Comparison of ENCODE assay signal across 18 mouse cellular contexts in genomic region chr7:142551691-142552090, GRCm38 (mm10). TPM values are rescaled to one million over a fixed set of nuclear protein-coding genes. Genes with fewer than 3 reads are reported as not detected.
DNase-seq lines count a peak whose midpoint lies in the region; ATAC-seq and TF ChIP-seq lines count a peak whose summit lies in the region.
"Had no signal": no experiment of that assay in that cellular context is flagged by ENCODE, and none has a peak within 500 bp of the region (broad histone marks: within the 10 kb centered on the region; RNA-seq: fewer than 3 reads in every experiment).

No protein-coding gene starts in this region.

- H3K4me3 ChIP-seq in heart, embryonic 10.5 days = no peak overlapping the region
- H3K4me3 ChIP-seq in heart, adult 2 months = no peak overlapping the region
- H3K4me3 ChIP-seq in lung, embryonic 15.5 days = no peak overlapping the region
- H3K4me3 ChIP-seq: liver, embryonic 12.5 days; megakaryocyte, embryonic 14.5 days; stomach, embryonic 15.5 days had no signal

- intact Hi-C loops in heart, adult 2 months (cut with DNase I) = loop anchor here (2.0 kb wide), 1 partner anchor 29 kb away; no protein-coding TSS in a partner anchor
- intact Hi-C loops in gastrocnemius, postnatal 36 days (cut with DNase I) = loop anchor here (2.0 kb wide), 1 partner anchor 49 kb away; no protein-coding TSS in a partner anchor

- TF ChIP-seq POLR2A in heart, adult 2 months (IDR thresholded peaks at IDR 0.05; ENCODE audit: insufficient read depth, low read depth, low read length) = no peak

- H3K9me3 ChIP-seq in heart, embryonic 10.5 days = no peaks in the 10 kb centered on the region
- H3K9me3 ChIP-seq in lung, embryonic 15.5 days = no peaks in the 10 kb centered on the region
- H3K9me3 ChIP-seq: liver, embryonic 12.5 days; megakaryocyte, embryonic 14.5 days; stomach, embryonic 15.5 days had no signal

- no peak for ATAC-seq in lung, embryonic 15.5 days (ENCODE audit: borderline replicate concordance, extremely low read depth, low FRiP score, low TSS enrichment)
- ATAC-seq: forebrain, embryonic 14.5 days; midbrain, embryonic 16.5 days had no signal

- DNase-seq in heart, embryonic 10.5 days (ENCODE audit: low spot score) = no peak
- DNase-seq in heart, adult 2 months = no peak
- no peak for DNase-seq in lung, postnatal 10 days
- peak; percentile 50 to 56 for DNase-seq in gastrocnemius, postnatal 36 days
- DNase-seq in skeletal muscle tissue, adult 2 months (ENCODE audit: low read depth, low spot score) = peak; percentile 96
- DNase-seq in kidney, postnatal 36 days = no peak
- no peak for DNase-seq in embryo, embryonic 10 days (ENCODE audit: low spot score)
- DNase-seq: adrenal gland, adult 2 months; cerebellum, postnatal 10 days; right cerebral cortex, adult 18-20 months; spleen, adult 18-20 months had no signal

- 83% methylated on average over 5 of the region's 5 CpGs for WGBS in heart, embryonic 10.5 days
- 95% methylated on average over 5 of the region's 5 CpGs for WGBS in heart, adult 2 months
- WGBS in lung, embryonic 15.5 days = 93% methylated on average over 5 of the region's 5 CpGs

- TF ChIP-seq EP300 in heart, adult 2 months (IDR thresholded peaks at IDR 0.05; ENCODE audit: insufficient read depth, low read depth, low read length) = no peak

- peak overlapping the region; percentile 95 for H3K27ac ChIP-seq in heart, embryonic 10.5 days
- H3K27ac ChIP-seq in heart, adult 2 months = no peak overlapping the region
- H3K27ac ChIP-seq in lung, embryonic 15.5 days = 0 out of 2 replicates have a peak overlapping the region, but pooled peaks have one; percentile 95

- TF ChIP-seq CTCF in heart, adult 2 months (IDR thresholded peaks at IDR 0.05) = no peak

- no peaks in the 10 kb centered on the region for H3K36me3 ChIP-seq in heart, embryonic 10.5 days
- no peaks in the 10 kb centered on the region for H3K36me3 ChIP-seq in heart, adult 2 months (ENCODE audit: control insufficient read depth, insufficient read depth, low read length)
- H3K36me3 ChIP-seq in lung, embryonic 15.5 days = no peaks in the 10 kb centered on the region
- H3K36me3 ChIP-seq: liver, embryonic 12.5 days; stomach, embryonic 15.5 days had no signal

- H3K27me3 ChIP-seq in heart, embryonic 10.5 days (ENCODE audit: insufficient read depth, poor library complexity, severe bottlenecking) = no peaks in the 10 kb centered on the region
- H3K27me3 ChIP-seq in heart, adult 2 months (ENCODE audit: control insufficient read depth, insufficient read depth, low read length) = no peaks in the 10 kb centered on the region
- no peaks in the 10 kb centered on the region for H3K27me3 ChIP-seq in lung, embryonic 15.5 days
- H3K27me3 ChIP-seq: liver, embryonic 12.5 days; stomach, embryonic 15.5 days had no signal

- H3K4me1 ChIP-seq in heart, embryonic 10.5 days = peaks cover 92% of the 10 kb centered on the region
- no peaks in the 10 kb centered on the region for H3K4me1 ChIP-seq in heart, adult 2 months (ENCODE audit: control insufficient read depth, insufficient read depth, low read length)
- peaks cover 55% of the 10 kb centered on the region for H3K4me1 ChIP-seq in lung, embryonic 15.5 days
- H3K4me1 ChIP-seq: megakaryocyte, embryonic 14.5 days had no signal

- no peak overlapping the region for H3K4me2 ChIP-seq in lung, embryonic 15.5 days
- H3K4me2 ChIP-seq: heart, embryonic 11.5 days; stomach, embryonic 15.5 days had no signal

- no peaks in the 10 kb centered on the region for H3K79me2 ChIP-seq in heart, adult 2 months (replicated peaks; ENCODE audit: control insufficient read depth, insufficient read depth, low read length)

- no peak overlapping the region for H3K9ac ChIP-seq in heart, adult 2 months (ENCODE audit: low read depth, low read length)
- no peak overlapping the region for H3K9ac ChIP-seq in lung, embryonic 15.5 days
- H3K9ac ChIP-seq: stomach, embryonic 15.5 days had no signal

RNA-seq across cellular contexts. Expression of gene Mrpl23, which starts 19.2 kb away (rescaled TPM):
- polyA plus RNA-seq in heart, embryonic 10.5 days (2016; fragmentation: Nextera tagmentation; extraction: Ambion mirVana) = 17.1 and 25.1 TPM in 2 replicates
- total RNA-seq in heart, adult 2 months (2021) = 1 to 10 TPM in 1 of 2 experiments, under 1 TPM in 1; 0.89 to 2.1 TPM
- 12.8 and 18.0 TPM in 2 replicates for polyA plus RNA-seq in heart, adult 2 months (2012; rRNA removed)
- polyA plus RNA-seq in lung, embryonic 15.5 days (2015; fragmentation: Nextera tagmentation; extraction: Ambion mirVana) = 22.8 and 28.3 TPM in 2 replicates
- 1 to 10 TPM; 1.8 to 6.1 TPM for total RNA-seq in gastrocnemius, postnatal 36 days (2021)

RNA-seq across cellular contexts. Expression of gene Tnnt3, which starts 53.1 kb away (rescaled TPM):
- polyA plus RNA-seq in heart, embryonic 10.5 days (2016; fragmentation: Nextera tagmentation; extraction: Ambion mirVana) = 9.5 and 10.4 TPM in 2 replicates
- 1 to 10 TPM; 1.1 to 1.3 TPM for total RNA-seq in heart, adult 2 months (2021)
- polyA plus RNA-seq in heart, adult 2 months (2012; rRNA removed) = 1.8 TPM in 1 of 2 replicates, not detected in the other
- 2.5 and 5.1 TPM in 2 replicates for polyA plus RNA-seq in lung, embryonic 15.5 days (2015; fragmentation: Nextera tagmentation; extraction: Ambion mirVana)
- over 10,000 TPM; 32,612 to 32,921 TPM for total RNA-seq in gastrocnemius, postnatal 36 days (2021)
- total RNA-seq: adrenal gland, adult 2 months had no signal
- polyA plus RNA-seq: adrenal gland, adult 2 months; liver, embryonic 12.5 days had no signal

Comparison
In these comparisons a context has a peak if more than half of its experiments do, and no peak if none do; other contexts are left out.
1. DNase-seq: peak in gastrocnemius, postnatal 36 days (2 of 2) and skeletal muscle tissue, adult 2 months (single experiment); none in heart, embryonic 10.5 days (single experiment), heart, adult 2 months (0 of 2), lung, postnatal 10 days (single experiment), kidney, postnatal 36 days (0 of 2) and embryo, embryonic 10 days (single experiment).